Mouse (Mus musculus) gastrocnemius, adult 2 months (tissue): Measurements from ENCODE around the gene Trim41. TPM values are rescaled to one million over a fixed set of nuclear protein-coding genes. Genes with fewer than 3 reads are reported as not detected.
"Not testable (repeated sequence)": the region's sequence is repeated elsewhere in the genome, so short reads cannot be mapped to it uniquely, and the experiment has no call there.

Experiments
- DNase-seq: peaks from one replicate; pipeline ENCODE4 v3.0.0; 2022
- H3K27ac ChIP-seq: fragments of 200-600 bp; 2 replicates; pipeline ENCODE4 v1.8.1; 2022; ENCODE audit warnings: mild to moderate bottlenecking
- H3K4me3 ChIP-seq: fragments of 200-600 bp; 2 replicates; pipeline ENCODE4 v1.8.1; 2022; ENCODE audit warnings: mild to moderate bottlenecking, moderate library complexity
- CTCF ChIP-seq: fragments of 200-600 bp; IDR thresholded peaks from 2 replicates; pipeline ENCODE4 v1.8.1; 2022; ENCODE audit warnings: antibody characterized with exemption, mild to moderate bottlenecking, moderate library complexity
- intact Hi-C: fragments of 180-260 bp; cut with DNase I; formaldehyde crosslinking; loops from one replicate; pipeline ENCODE4 v1.15.1; 2025
- total RNA-seq, 2 experiments: library from RNA; stranded (reverse); gene quantifications; 2 replicates each; pipeline ENCODE4 v1.2.3; 2021

Trim41 gene
- total RNA-seq, 2 experiments from 2014 or later = 19.9 to 23.6 TPM

GRCm38 (mm10) chr11:48806856-48807562 lies 10.1 kb downstream of the Trim41 start:
- TF ChIP-seq CTCF = no peak
- DNase-seq = no peak
- intact Hi-C loops = no loop called here
- no peak overlapping the region for H3K4me3 ChIP-seq
- H3K27ac ChIP-seq = no peak overlapping the region

- H3K4me3 ChIP-seq = no peak overlapping the region
- intact Hi-C loops = no loop called here
- TF ChIP-seq CTCF = no peak
- no peak for DNase-seq
- no peak overlapping the region for H3K27ac ChIP-seq
Observed at GRCm38 (mm10) chr11:48804922-48805321, 12.2 kb downstream of the Trim41 start.

GRCm38 (mm10) chr11:48803988-48804387 lies 13.2 kb downstream of the Trim41 start:
- Histone ChIP-seq H3K4me3 (no peak overlapping the region), H3K27ac (no peak overlapping the region)
- TF ChIP-seq CTCF = no peak
- DNase-seq = no peak
- intact Hi-C loops = no loop called here

GRCm38 (mm10) chr11:48801831-48802772 lies 15.1 kb downstream of the Trim41 start:
- no peak for TF ChIP-seq CTCF
- Histone ChIP-seq H3K4me3 (peak overlapping the region; percentile 92), H3K27ac (no peak overlapping the region)
- DNase-seq = no peak
- intact Hi-C loops = loop anchor here (1.0 kb wide), 1 partner anchor 14 kb away; no protein-coding TSS in a partner anchor

- Histone ChIP-seq H3K27ac (peak within 1 kb of the TSS; percentile 96), H3K4me3 (peak within 1 kb of the TSS; percentile 92)
- DNase-seq = peak; percentile 92
- intact Hi-C loops = no loop called here
- TF ChIP-seq CTCF = no peak
Observed at GRCm38 (mm10) chr11:48799921-48800701, 17.0 kb downstream of the Trim41 start, which contains the start of gene Rack1. Rack1 (plus strand) TSS chr11:48800332.

GRCm38 (mm10) chr11:48798984-48799920 lies 17.9 kb downstream of the Trim41 start:
- DNase-seq = no peak
- no peak for TF ChIP-seq CTCF
- intact Hi-C loops = no loop called here

GRCm38 (mm10) chr11:48798308-48798707 lies 18.8 kb downstream of the Trim41 start:
- Histone ChIP-seq H3K4me3 (peak overlapping the region; percentile 92), H3K27ac (peak overlapping the region; percentile 96; the same call in 1 of the 2 replicates)

More at GRCm38 (mm10) chr11:48798984-48799920, 17.9 kb downstream of the Trim41 start:
- peak overlapping the region; percentile 92 for H3K4me3 ChIP-seq
- H3K27ac ChIP-seq = peak overlapping the region; percentile 96

GRCm38 (mm10) chr11:48797287-48797686 lies 19.9 kb downstream of the Trim41 start:
- H3K27ac ChIP-seq = no peak overlapping the region
- intact Hi-C loops = no loop called here
- H3K4me3 ChIP-seq = no peak overlapping the region

More at GRCm38 (mm10) chr11:48798308-48798707, 18.8 kb downstream of the Trim41 start:
- TF ChIP-seq CTCF = no peak
- intact Hi-C loops = no loop called here
- DNase-seq = no peak

GRCm38 (mm10) chr11:48796290-48796689 lies 20.9 kb downstream of the Trim41 start:
- DNase-seq = no peak
- Histone ChIP-seq H3K27ac (no peak overlapping the region), H3K4me3 (no peak overlapping the region)
- intact Hi-C loops = no loop called here
- TF ChIP-seq CTCF = peak; percentile 3; the same call in 1 of the 2 replicates

More at GRCm38 (mm10) chr11:48797287-48797686, 19.9 kb downstream of the Trim41 start:
- no peak for TF ChIP-seq CTCF
- no peak for DNase-seq

- Histone ChIP-seq H3K27ac (no peak overlapping the region), H3K4me3 (no peak overlapping the region)
- peak; percentile 47 for TF ChIP-seq CTCF
- no peak for DNase-seq
- intact Hi-C loops = no loop called here
Observed at GRCm38 (mm10) chr11:48795221-48795620, 21.9 kb downstream of the Trim41 start.

- no peak for TF ChIP-seq CTCF
- intact Hi-C loops = no loop called here
- no peak overlapping the region for H3K27ac ChIP-seq
- H3K4me3 ChIP-seq = no peak overlapping the region
- no peak for DNase-seq
Observed at GRCm38 (mm10) chr11:48793184-48793583, 24.0 kb downstream of the Trim41 start.

- DNase-seq, H3K4me3 ChIP-seq, intact Hi-C loops, H3K27ac ChIP-seq: not testable (repeated sequence)
Observed at GRCm38 (mm10) chr11:48791894-48792293, 25.3 kb downstream of the Trim41 start.
